Mouse (Mus musculus) right cerebral cortex, postnatal 25 days (tissue): ENCODE results near the gene Adgrl2.

Source experiments
- DNase-seq: peaks from one replicate; pipeline ENCODE4 v3.0.0; 2022

Adgrl2 gene

DNA sequence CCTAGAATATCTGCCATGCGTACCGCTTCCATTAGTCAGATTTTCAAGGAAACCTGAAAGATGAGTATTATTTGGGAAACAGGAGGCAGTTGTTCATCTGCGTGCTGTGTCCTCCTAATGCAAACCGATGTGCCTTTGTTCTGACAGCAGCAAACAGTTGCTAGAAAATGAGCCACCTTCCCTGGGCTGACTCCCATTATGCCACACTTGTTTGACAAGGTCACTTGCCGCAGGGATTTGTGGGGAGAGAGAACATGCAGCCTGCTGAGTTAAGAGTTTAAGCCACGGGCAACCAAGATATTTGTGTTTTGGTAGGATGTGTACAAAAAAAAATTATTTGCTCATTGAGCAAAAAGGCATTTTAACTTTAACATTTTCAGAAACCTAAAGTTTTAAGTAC lies 69.5 kb downstream of the Adgrl2 start:
- DNase-seq = no peak

DNA sequence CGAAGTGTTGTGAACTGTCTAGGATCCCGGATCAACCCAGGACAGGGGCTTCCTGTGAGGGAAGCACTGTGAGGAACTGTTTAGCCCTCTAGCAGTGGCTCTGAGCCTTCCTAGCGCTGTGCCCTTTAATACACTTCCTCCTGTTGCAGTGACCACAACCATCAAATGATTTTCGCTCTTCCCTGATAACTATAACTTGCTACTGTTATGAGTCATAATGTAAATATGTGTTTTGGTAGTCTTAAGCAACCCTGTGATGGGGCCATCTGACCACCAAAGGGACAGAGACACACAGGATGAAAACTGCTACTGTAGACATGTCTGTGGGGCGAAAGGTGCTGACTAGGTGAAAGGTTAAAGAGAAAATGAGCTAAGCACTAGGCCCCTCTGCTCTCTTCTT lies 71.9 kb downstream of the Adgrl2 start:
- no peak for DNase-seq

DNA sequence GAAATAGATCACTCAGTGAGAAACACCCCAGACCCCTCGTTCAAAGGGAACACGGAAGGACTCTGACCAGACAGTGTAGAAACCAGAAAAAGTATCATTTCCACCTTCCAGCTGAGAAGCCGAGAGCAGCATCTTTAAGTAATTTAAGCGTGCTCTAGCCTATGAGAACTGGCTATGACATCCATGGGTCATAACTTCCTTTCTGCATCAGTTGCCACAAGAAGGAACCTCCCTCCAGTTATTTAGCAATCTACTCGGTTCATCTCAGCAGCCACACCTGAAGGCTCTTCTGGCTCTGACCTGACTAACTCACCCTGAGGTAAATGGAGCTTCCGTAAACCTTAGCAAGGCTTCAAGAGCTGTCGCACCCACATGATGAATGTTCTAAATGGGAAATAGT lies 72.5 kb downstream of the Adgrl2 start:
- no peak for DNase-seq

DNA sequence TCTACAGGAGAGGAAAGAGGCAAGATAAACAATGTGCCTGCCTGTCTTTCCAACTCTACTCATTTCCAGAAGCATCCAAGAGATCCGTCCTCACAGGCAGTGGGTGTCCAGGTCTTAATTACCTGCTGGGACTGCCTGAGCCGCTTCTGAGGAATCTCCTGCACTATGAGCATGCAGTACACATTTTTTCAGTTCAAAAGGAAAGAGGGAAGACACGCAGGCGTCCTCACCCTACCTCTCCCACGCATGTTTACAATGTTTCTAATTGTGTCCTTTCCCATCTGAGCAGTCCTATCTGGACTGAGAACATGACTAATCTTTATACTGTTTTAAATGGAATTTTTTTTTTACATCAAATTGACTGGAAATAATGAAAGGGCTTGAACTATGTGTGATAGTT lies 74.1 kb downstream of the Adgrl2 start:
- no peak for DNase-seq

DNA sequence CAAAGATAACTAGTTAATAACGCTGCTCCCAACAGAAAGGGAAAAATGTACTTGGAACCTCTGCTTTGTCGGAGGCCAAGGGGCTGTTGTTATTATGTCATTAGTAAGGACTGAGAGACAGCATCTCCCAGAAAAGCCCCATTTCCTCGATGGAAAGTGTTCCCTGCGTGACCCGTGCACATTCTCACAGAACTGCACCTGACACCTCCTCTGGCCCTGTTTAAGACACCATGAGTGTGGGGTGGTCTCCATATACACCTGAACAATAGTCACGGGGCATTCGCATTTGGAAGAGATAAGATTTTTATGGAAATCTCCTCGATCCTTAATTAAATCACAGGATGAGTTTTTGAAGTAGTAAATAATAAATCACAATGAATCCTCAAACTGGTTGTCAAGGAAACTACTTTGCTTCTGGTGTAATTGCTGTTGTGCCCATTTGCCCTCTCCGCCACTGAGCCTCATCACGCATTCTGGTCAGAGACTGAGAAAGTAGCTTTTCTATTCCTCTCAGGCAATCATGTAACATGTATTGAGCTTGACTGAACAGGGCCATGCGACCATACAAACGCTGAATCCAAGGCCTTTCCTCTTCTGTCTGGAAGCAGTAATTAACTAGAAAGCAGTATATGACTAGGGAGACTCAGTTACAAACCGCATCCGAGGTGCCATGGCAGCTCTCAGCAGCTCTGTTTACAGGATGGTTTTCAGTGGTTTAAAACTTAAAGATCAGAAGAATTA lies 77.2 kb downstream of the Adgrl2 start:
- no peak for DNase-seq

DNA sequence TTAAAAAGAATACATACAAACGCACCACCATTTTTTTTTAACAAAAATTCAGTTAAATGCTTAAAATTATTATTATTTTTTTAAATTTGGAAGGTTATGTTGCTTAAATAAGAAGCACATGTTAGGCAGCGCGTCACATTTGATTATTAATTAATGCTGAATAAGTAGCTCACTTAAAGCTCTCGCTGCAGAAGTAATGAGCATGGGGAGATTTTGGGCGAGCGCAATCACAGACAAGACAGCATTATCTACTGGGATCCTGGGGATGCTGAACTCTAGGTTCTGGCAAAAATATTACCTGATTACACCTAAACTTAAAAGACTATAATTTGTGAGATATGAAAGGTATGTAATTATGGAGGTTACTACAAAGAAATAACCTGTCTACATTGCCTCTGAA lies 77.8 kb downstream of the Adgrl2 start:
- DNase-seq = no peak

DNA sequence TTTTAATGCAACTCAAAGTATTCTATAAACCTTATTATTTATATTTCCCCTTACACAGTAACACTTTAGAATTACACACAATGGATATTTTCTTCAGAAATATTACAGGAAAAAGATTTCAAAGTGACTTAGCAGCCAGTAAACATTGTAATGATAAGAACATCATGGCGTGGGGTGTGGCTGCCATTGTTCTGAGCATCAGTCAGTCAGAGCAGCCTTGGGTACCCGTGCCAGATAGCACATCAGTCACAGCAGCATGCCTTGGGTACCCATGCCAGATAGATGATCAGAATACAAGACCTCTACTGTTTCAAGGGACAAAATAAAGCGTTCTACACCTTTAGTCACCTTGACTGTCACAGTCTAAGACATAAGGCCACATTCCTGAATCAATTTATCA lies 82.5 kb downstream of the Adgrl2 start:
- DNase-seq = no peak

DNA sequence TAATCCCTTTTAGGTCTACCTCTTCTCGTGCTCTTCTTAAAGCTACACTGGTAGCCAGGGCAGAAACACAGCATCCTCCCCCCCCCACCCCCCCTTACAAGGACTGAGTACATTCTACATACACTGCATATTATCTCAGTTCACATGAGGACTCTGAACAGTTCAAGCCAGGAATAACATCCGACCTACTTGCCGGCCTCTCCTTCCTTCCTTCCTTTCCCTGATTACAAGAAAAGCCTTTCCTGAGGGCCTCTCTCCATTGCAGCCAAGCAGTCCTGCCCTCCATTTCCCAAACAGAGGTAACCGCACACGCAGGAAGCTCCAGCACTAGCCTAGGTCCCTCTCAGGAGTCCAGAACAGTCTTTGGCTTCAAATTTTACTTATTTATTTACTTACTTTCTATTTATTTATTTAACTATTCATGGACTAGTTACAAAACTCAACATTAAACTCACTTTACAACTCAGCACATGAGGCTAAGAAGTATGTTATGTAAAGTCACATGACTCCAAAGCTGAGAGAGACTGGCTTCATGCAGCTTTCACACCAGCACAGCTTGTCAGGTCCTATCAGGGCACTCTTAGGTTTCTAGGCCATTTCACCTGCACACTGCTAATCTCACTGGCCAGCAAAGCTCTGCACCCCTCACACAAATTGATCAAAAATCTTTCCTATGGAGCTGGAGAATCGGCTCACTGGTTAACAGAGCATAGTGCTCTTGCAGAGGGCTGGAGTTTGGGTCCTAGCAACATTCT lies 83.2 kb downstream of the Adgrl2 start:
- no peak for DNase-seq

DNA sequence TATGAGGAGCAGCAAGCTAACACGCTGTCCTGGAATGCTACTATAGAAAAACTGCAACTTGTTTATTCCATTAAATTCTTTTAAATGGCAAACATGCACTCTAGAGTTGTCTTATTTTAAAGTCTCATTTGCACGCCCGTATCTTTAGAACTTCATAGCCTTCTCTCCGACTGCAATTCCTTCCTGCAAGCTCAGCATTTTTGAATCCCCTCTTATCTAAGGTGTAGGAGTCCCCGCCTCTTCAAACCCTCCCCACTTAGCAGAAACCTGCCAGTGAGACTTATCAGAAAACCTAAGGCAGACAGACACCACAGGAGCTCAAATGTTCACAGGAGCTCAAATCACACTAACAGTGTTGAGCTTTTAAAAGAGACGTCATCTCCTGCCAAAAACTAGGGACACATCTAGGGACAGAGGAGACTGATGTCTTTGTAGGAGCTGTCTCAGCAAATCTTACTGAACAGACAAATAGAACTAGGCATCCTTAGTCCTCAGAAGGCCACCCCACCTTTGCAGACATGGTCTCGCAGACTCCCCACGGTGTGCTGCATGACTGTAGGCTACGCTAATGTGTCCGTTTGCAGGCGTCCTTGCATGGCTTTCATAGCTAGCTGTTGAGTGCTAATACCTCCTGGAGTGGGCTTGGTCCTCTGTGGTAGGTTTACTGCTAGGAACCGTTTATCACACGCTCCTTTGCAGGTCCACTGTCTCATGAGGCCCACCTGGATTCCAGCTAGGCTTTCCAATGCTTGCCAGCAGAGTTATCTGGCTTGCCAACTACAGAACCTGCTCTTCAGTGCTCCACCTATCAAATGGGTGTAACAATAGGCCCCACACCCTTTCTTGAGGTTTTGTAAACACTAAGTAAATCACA lies 84.2 kb downstream of the Adgrl2 start:
- no peak for DNase-seq

DNA sequence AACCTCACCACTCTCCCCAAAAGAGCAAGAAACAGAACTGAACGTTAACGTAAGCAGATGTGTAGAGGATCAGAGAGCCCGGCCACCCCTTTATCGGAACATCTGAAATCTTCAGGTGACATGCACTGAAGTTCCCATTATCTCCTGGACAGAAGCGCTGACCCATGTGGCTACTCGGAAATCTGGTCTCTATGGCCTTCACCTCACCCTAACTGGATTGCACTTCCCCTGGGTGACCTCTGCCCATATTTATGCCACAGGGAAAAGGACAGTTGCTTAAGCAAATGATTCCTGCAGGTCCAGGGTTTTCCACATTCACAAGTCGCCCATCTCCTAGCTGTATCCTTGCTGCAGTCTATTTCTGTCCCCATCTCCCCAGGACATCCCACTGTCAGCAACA lies 84.9 kb downstream of the Adgrl2 start:
- DNase-seq = no peak

DNA sequence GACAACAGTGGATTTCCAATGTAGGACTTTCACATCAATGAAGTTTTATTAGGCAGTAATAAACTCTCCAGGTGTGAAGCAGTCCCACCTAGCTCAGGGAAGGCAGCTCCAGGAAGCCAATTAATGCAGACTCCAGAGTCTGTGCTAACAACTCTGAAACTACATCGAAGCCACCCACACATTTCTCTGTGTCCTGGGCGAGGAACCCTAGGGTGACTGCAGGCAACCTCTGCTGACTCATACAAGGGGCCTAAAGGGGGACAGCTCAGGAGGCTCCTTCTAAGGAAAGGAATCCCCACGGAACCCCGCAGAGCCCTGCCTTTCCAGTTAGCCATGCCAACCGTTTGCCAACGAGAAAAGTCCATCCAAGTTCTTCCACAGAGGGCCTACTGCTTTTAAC lies 90.5 kb downstream of the Adgrl2 start:
- DNase-seq = no peak

DNA sequence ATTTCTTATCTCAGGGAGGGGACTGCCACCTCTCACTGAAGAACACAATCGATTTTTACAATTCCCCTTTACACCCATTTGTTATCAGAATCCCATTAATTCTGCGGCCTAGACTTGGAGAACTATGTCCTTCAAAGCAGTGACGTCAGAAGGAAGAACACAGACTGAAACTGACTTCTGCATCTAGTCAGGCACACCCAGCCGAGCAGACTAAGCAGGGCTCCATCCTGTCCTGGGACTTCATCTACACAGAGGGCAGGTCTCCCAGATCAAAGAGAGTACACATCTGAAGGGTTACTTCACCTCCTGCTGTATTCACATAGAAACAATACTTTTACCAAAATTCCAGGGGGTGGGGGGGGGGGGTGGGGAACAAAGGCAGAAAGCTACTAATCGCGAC lies 90.9 kb downstream of the Adgrl2 start:
- DNase-seq = no peak

DNA sequence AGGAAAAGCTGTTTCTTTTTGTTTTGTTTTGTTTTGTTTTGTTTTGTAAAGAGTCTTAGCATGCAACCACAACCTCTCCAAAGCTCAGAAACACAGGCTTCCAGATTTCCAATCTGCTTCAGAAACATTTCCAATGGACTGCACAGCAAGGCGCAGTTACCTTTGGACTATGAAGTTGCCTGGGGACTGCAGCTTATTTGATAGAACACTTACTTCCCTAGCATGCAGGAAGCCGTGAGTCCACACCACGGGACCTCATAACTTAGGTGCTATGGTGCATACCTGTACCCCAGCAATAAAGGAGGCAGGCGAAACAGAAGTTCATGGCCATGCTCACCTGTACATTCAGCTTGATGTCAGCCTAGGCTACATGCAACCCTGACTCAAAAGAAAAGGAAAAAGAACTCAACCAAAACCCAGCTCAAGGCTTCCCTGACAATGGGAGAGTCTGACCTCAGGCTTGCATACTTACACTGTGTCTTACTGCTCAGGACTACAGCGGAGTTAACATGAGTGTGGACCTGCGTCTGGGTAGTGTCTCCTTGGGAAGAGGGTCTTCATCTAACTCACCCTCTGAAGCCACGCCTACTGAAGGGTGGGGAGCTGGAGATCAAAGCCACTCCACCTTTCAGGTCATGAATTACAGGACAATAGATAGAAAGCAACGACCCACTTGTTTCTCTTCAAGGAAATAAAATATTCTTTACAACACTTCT lies 91.7 kb downstream of the Adgrl2 start:
- DNase-seq = no peak

DNA sequence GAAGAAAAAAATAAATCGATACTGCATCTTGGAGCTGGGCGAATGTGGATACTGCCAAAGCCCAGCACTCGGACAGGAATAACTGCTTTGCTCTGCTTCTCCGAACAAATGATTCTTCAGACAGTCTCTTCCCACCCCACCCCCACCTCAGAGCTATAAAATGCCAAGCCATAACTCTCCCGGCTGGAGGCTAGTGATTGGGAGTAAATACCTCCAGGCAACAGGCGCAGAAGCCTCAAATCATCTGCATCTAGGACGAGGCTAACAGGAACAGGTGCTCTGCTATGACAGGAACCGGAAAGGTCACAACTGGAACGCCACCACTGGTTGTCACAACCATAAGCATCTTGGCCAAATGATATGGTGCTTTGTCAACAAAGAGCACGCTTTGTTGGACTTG lies 94.1 kb downstream of the Adgrl2 start:
- no peak for DNase-seq

DNA sequence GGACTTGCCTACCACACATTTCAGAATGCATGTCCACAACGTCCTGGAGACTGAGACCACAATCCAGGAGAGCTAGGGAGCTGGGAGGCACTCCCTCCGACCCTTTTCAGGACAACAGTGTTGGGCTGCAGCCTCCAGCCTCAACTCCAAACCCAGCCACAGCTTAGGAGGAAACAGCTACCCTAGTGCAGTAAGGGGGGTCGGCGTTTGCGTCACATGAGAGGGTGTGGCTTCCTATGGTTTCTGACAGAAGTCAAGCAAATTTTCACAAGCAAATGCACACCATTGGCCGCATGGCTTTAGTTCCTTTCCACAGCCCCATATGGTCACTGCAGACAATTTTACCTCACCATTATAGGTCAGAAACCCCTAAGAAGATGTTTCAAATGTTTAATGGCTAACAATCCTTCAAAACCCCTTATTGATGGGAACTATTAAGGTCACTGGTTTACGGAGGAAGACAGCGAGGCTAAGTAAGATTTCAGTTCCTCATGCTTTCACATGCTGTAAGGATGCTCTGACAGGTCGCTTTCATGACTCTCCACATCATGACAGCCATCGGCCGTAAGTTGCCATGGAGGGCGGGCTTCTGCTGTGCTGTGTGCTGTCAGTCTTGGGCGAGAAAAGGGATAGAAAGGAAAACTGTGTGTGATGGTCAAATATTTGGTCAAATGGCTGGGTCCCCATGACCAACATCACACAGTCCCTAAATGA lies 94.8 kb downstream of the Adgrl2 start:
- DNase-seq = no peak

DNA sequence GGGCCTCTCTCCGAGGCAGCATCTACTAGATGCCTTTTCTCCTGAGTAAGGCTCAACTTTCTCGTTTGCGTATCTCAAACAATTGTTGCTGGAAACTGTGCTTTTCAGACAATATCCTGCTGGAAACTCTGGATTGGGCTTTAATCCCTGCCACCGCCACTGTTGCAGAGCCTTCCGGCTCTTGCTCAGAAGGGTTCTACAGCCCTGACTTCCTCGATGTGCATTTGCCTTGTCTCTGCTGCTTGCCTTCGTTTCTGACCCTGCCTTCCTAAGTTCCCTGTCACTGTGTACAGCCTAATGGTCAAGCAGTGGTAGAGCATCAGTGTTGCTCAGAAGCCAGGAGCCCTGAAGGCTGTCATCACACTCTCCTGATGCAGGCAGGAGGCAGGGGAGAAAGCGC lies 95.5 kb downstream of the Adgrl2 start:
- DNase-seq = no peak

DNA sequence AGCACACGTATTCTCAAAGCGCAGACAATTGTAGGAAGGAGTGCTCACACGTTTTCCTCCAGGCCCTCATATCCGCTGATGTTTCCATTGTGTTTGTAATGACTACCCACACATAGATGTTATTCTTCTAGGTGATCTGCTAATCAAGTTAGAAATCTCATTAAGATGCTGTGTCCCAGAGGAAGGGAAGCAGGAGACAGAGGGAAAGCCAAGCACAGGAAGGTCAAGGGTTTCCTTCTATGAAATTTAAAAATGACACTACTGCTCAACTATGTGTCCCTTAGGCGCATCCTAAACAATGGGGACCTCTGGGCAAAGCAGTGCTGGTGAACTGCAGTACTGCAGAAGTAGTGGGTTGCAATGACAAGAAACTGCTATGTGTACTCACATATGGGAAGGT lies 102.5 kb downstream of the Adgrl2 start:
- DNase-seq = no peak

DNA sequence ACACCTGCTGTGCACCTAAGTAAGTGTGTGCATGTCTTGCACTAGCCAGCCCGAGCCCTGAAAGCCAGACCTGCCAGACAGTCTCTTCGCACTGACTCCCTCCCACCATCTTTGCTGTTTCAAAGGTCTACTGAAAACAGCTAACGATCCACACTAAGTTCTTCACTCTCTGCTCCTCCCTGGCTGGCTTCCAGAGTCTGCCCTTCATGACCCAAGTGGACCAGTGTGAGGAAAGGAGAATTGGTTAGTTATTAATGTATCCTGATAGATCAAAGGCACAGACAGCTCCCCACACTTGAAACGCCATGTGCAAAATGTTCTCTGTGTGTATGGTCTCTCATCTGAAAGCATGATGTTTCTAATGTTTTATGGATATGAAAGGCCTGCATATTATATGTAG lies 103.4 kb downstream of the Adgrl2 start:
- DNase-seq = no peak

DNA sequence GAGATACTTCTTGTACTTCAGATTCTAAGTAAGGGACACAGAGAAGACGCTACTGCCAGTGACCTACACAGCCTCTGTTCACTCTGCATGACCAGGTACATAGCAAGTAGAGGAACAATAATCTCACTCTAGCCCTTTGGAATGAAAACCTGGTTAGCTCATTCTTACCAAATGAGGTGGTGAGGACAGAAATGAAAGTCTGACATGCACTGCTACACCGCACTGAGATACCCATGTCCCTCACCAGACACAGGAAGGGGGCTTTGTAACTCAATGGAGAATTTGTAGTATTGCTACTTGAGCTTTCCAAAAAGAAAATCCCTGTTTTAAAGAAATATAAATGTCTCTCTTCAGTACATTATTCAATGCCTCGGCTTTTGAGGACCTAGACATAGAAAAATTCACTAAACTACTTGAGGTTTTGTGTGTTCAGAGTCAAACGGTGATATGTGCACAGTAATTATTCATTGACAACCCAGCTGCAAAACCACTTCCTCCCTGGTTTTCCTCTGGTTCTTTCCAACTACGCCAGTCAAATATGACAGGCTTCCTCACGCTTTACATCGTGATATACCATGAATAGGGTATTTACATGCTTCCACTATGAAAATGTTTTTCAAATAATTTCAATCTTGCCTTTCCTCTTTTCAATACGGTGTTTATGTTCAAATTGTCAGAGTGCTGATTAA lies 104.2 kb downstream of the Adgrl2 start:
- no peak for DNase-seq

DNA sequence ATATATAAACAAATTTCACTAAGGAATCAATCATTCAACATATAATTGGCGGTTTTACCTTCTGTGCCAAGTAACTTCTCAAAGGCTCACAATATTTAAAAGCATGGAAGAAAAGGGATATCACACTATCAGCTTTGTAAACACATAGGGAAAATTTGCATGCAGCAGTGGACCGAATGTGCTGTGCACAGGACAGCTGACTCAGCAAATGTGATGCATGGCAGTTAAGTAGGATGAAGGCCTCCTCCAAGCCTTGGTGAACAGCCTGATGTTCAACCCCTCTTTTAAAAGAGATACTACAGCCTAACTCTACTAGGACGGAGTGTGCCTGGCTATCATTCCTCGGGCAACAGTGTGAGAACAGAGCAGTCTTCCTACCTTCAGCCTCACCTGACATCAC lies 105.2 kb downstream of the Adgrl2 start:
- DNase-seq = no peak

DNA sequence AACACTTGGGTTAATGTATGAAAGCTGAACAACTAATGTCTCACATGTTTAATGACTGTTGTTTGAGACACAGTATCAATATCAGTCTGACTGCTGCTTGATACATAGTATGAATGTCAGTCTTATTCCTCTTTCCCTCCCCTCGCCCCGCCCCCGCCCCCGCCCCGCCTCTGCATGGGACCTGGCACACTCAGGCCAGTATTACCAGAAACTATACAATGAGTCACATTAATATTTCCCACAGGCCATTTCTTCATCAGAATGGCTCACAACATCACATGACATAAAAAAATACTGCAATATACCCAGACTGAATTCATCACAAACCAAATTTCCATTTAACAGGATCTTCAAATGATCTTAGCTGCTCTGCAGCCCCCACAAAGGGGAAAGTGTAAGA lies 108.9 kb downstream of the Adgrl2 start:
- DNase-seq = no peak

DNA sequence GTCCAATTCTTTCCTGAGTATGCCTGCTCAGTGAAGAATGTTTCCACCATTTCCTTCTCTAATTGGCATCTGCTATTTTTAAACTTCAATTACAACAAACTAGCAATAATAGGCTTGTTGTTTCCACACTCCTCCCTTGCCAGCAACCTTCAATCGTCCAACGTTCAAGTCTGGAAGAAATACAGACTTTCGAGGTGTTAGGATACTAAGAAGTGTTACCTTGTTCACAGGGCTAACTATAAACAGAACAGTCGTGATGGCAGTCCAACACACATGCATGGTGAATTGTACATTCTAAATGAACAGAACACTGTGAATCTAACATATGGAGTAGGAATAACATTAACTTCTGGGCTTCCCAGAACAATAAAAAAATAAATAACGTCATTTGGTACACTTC lies 117.8 kb downstream of the Adgrl2 start:
- no peak for DNase-seq
